Mouse (Mus musculus) megakaryocyte, adult 5-6 weeks (primary cell): ENCODE results near the gene Gcgr. TPM values are rescaled to one million over a fixed set of nuclear protein-coding genes. Genes with fewer than 3 reads are reported as not detected.
"Not testable (repeated sequence)": the region's sequence is repeated elsewhere in the genome, so short reads cannot be mapped to it uniquely, and the experiment has no call there.

ENCODE experiments used
- ATAC-seq: 2 replicates; pipeline ENCODE4 v1.8.0; 2016; ENCODE audit warnings: mild to moderate bottlenecking, inconsistent platforms; ENCODE audit not compliant: poor library complexity, severe bottlenecking
- total RNA-seq, 2 experiments: library from RNA; stranded (forward) in 1 of 2; stranded (reverse) in 1 of 2; fragments of 153-499, 151-499 nt in 1 of 2; fragments of 221-1000, 200-1000 nt in 1 of 2; gene quantifications; 2 replicates each; pipeline versions ENCODE4 v1.2.3 to v1.2.4; 2015 to 2017

Gene Gcgr
- total RNA-seq, 2 experiments from 2014 or later: not detected

GRCm38 (mm10) chr11:120582268-120582981 lies 51.9 kb downstream of the Gcgr start:
- no peak for ATAC-seq

GRCm38 (mm10) chr11:120582982-120583293 lies 52.4 kb downstream of the Gcgr start:
- not testable (repeated sequence) for ATAC-seq

GRCm38 (mm10) chr11:120583937-120584336 lies 53.4 kb downstream of the Gcgr start:
- no peak for ATAC-seq

GRCm38 (mm10) chr11:120588531-120588930 lies 58.0 kb downstream of the Gcgr start:
- no peak for ATAC-seq

Other genes with a start within 250 kb of the Gcgr start
Only the 30 nearest of the 31 such genes appear.
- gene Actg1, start 182.2 kb upstream of the Gcgr start, total RNA-seq (2015): 4,212 and 4,544 TPM in 2 replicates
- gene Actg1, start 182.2 kb upstream of the Gcgr start, total RNA-seq (2017): 2,305 and 2,430 TPM in 2 replicates
- not detected in 2 replicates for gene Fscn2, start 169.2 kb upstream of the Gcgr start, total RNA-seq (2015)
- gene Fscn2, start 169.2 kb upstream of the Gcgr start, total RNA-seq (2017): not detected in 2 replicates
- gene Faap100, start 151.9 kb upstream of the Gcgr start, total RNA-seq (2015): 5.9 and 6.9 TPM in 2 replicates
- 6.5 and 10.5 TPM in 2 replicates for gene Faap100, start 151.9 kb upstream of the Gcgr start, total RNA-seq (2017)
- gene Nploc4, start 93.0 kb upstream of the Gcgr start, total RNA-seq (2015): 27.5 and 33.6 TPM in 2 replicates
- gene Nploc4, start 93.0 kb upstream of the Gcgr start, total RNA-seq (2017): 30.8 and 39.5 TPM in 2 replicates
- gene Tspan10, start 88.1 kb upstream of the Gcgr start, total RNA-seq (2015): 0.16 TPM in 1 of 2 replicates, not detected in the other
- not detected in 2 replicates for gene Tspan10, start 88.1 kb upstream of the Gcgr start, total RNA-seq (2017)
- gene Pde6g, start 77.2 kb upstream of the Gcgr start, total RNA-seq (2015): 1.1 TPM in 1 of 2 replicates, not detected in the other
- not detected in 2 replicates for gene Pde6g, start 77.2 kb upstream of the Gcgr start, total RNA-seq (2017)
- 6.2 and 7.7 TPM in 2 replicates for gene Oxld1, start 72.6 kb upstream of the Gcgr start, total RNA-seq (2015)
- gene Oxld1, start 72.6 kb upstream of the Gcgr start, total RNA-seq (2017): 4.2 and 6.8 TPM in 2 replicates
- 5.8 and 6.2 TPM in 2 replicates for gene Ccdc137, start 72.6 kb upstream of the Gcgr start, total RNA-seq (2015)
- 5.9 and 36.8 TPM in 2 replicates for gene Ccdc137, start 72.6 kb upstream of the Gcgr start, total RNA-seq (2017)
- 14.1 and 15.1 TPM in 2 replicates for gene Arl16, start 63.1 kb upstream of the Gcgr start, total RNA-seq (2015)
- 9.1 and 10.8 TPM in 2 replicates for gene Arl16, start 63.1 kb upstream of the Gcgr start, total RNA-seq (2017)
- 34.3 and 35.6 TPM in 2 replicates for gene Mrpl12, start 46.1 kb upstream of the Gcgr start, total RNA-seq (2015)
- 25.4 and 41.7 TPM in 2 replicates for gene Mrpl12, start 46.1 kb upstream of the Gcgr start, total RNA-seq (2017)
- gene Slc25a10, start 38.9 kb upstream of the Gcgr start, total RNA-seq (2015): 9.3 and 14.7 TPM in 2 replicates
- gene Slc25a10, start 38.9 kb upstream of the Gcgr start, total RNA-seq (2017): 12.8 and 17.2 TPM in 2 replicates
- gene Mcrip1, start 19.0 kb downstream of the Gcgr start, total RNA-seq (2015): 79.7 and 83.0 TPM in 2 replicates
- gene Mcrip1, start 19.0 kb downstream of the Gcgr start, total RNA-seq (2017): 18.3 and 30.5 TPM in 2 replicates
- not detected in 2 replicates for gene Ppp1r27, start 20.4 kb downstream of the Gcgr start, total RNA-seq (2015)
- gene Ppp1r27, start 20.4 kb downstream of the Gcgr start, total RNA-seq (2017): not detected in 2 replicates
- 301 and 325 TPM in 2 replicates for gene P4hb, start 42.6 kb downstream of the Gcgr start, total RNA-seq (2015)
- 587 and 590 TPM in 2 replicates for gene P4hb, start 42.6 kb downstream of the Gcgr start, total RNA-seq (2017)
- 506 and 521 TPM in 2 replicates for gene Arhgdia, start 50.9 kb downstream of the Gcgr start, total RNA-seq (2015)
- 226 and 275 TPM in 2 replicates for gene Arhgdia, start 50.9 kb downstream of the Gcgr start, total RNA-seq (2017)
- gene Alyref, start 67.7 kb downstream of the Gcgr start, total RNA-seq (2015): 143 and 149 TPM in 2 replicates
- 171 and 196 TPM in 2 replicates for gene Alyref, start 67.7 kb downstream of the Gcgr start, total RNA-seq (2017)
- gene Anapc11, start 67.7 kb downstream of the Gcgr start, total RNA-seq (2015): 79.9 and 90.6 TPM in 2 replicates
- 30.0 and 32.3 TPM in 2 replicates for gene Anapc11, start 67.7 kb downstream of the Gcgr start, total RNA-seq (2017)
- gene Npb, start 77.8 kb downstream of the Gcgr start, total RNA-seq (2015): not detected in 2 replicates
- gene Npb, start 77.8 kb downstream of the Gcgr start, total RNA-seq (2017): not detected in 2 replicates
- 11.8 and 13.3 TPM in 2 replicates for gene Pcyt2, start 87.2 kb downstream of the Gcgr start, total RNA-seq (2015)
- 17.3 and 22.6 TPM in 2 replicates for gene Pcyt2, start 87.2 kb downstream of the Gcgr start, total RNA-seq (2017)
- 51.4 and 53.6 TPM in 2 replicates for gene Sirt7, start 94.5 kb downstream of the Gcgr start, total RNA-seq (2015)
- gene Sirt7, start 94.5 kb downstream of the Gcgr start, total RNA-seq (2017): 119 and 121 TPM in 2 replicates
- 23.1 and 23.8 TPM in 2 replicates for gene Mafg, start 102.9 kb downstream of the Gcgr start, total RNA-seq (2015)
- gene Mafg, start 102.9 kb downstream of the Gcgr start, total RNA-seq (2017): 58.7 and 68.0 TPM in 2 replicates
- 3.5 and 3.7 TPM in 2 replicates for gene Pycr1, start 113.1 kb downstream of the Gcgr start, total RNA-seq (2015)
- gene Pycr1, start 113.1 kb downstream of the Gcgr start, total RNA-seq (2017): 2.9 TPM in 2 replicates
- gene Myadml2, start 117.5 kb downstream of the Gcgr start, total RNA-seq (2015): not detected in 2 replicates
- gene Myadml2, start 117.5 kb downstream of the Gcgr start, total RNA-seq (2017): not detected in 2 replicates
- not detected in 2 replicates for gene Notum, start 130.5 kb downstream of the Gcgr start, total RNA-seq (2015)
- gene Notum, start 130.5 kb downstream of the Gcgr start, total RNA-seq (2017): not detected in 2 replicates
- 57.9 and 63.1 TPM in 2 replicates for gene Aspscr1, start 142.3 kb downstream of the Gcgr start, total RNA-seq (2015)
- gene Aspscr1, start 142.3 kb downstream of the Gcgr start, total RNA-seq (2017): 59.5 and 70.2 TPM in 2 replicates
- gene Cenpx, start 183.0 kb downstream of the Gcgr start, total RNA-seq (2015): 84.6 and 95.8 TPM in 2 replicates
- 67.0 and 71.5 TPM in 2 replicates for gene Cenpx, start 183.0 kb downstream of the Gcgr start, total RNA-seq (2017)
- 6.3 and 7.2 TPM in 2 replicates for gene Lrrc45, start 183.2 kb downstream of the Gcgr start, total RNA-seq (2015)
- gene Lrrc45, start 183.2 kb downstream of the Gcgr start, total RNA-seq (2017): 21.0 and 21.6 TPM in 2 replicates
- gene Rac3, start 190.8 kb downstream of the Gcgr start, total RNA-seq (2015): 0.25 and 0.83 TPM in 2 replicates
- gene Rac3, start 190.8 kb downstream of the Gcgr start, total RNA-seq (2017): 1.4 TPM in 1 of 2 replicates, not detected in the other
- 24.9 and 30.0 TPM in 2 replicates for gene Dcxr, start 196.6 kb downstream of the Gcgr start, total RNA-seq (2015)
- gene Dcxr, start 196.6 kb downstream of the Gcgr start, total RNA-seq (2017): 20.0 and 25.0 TPM in 2 replicates
- 7.6 and 8.5 TPM in 2 replicates for gene Cbr2, start 201.4 kb downstream of the Gcgr start, total RNA-seq (2015)
- 1.7 and 8.9 TPM in 2 replicates for gene Cbr2, start 201.4 kb downstream of the Gcgr start, total RNA-seq (2017)